Mouse (Mus musculus): ENCODE results near the gene Crip2. TPM values are rescaled to one million over a fixed set of nuclear protein-coding genes. Genes with fewer than 3 reads are reported as not detected.

Crip2 gene
- polyA plus RNA-seq, 1 experiment = 24.6 TPM

GRCm38 (mm10) chr12:113114856-113115538 lies 25.0 kb upstream of the Crip2 start:
- WGBS = 84% methylated on average over 16 of the region's 16 CpGs
- Histone ChIP-seq H3K4me3 (replicated peaks; ENCODE audit: control insufficient read depth, low read depth, low read length) (no peak overlapping the region), H3K27ac (ENCODE audit: control insufficient read depth, insufficient read depth, low read depth, low read length, poor library complexity) (no peak overlapping the region), H3K4me1 (ENCODE audit: control insufficient read depth, insufficient read depth, low read length) (no peaks in the 10 kb centered on the region)
- TF ChIP-seq POLR2A (IDR thresholded peaks at IDR 0.05; ENCODE audit: borderline replicate concordance, control insufficient read depth, low read depth, low read length) (no peak), CTCF (IDR thresholded peaks at IDR 0.05; ENCODE audit: control insufficient read depth, insufficient read depth, low read length) (no peak)

GRCm38 (mm10) chr12:113119516-113120410 lies 20.3 kb upstream of the Crip2 start:
- Histone ChIP-seq H3K4me1 (ENCODE audit: control insufficient read depth, insufficient read depth, low read length) (no peaks in the 10 kb centered on the region), H3K27ac (ENCODE audit: control insufficient read depth, insufficient read depth, low read depth, low read length, poor library complexity) (no peak overlapping the region), H3K4me3 (replicated peaks; ENCODE audit: control insufficient read depth, low read depth, low read length) (no peak overlapping the region)
- WGBS = 89% methylated on average over 20 of the region's 20 CpGs
- TF ChIP-seq CTCF (IDR thresholded peaks at IDR 0.05; ENCODE audit: control insufficient read depth, insufficient read depth, low read length) (peak; percentile 82), POLR2A (IDR thresholded peaks at IDR 0.05; ENCODE audit: borderline replicate concordance, control insufficient read depth, low read depth, low read length) (no peak)

- Histone ChIP-seq H3K4me3 (replicated peaks; ENCODE audit: control insufficient read depth, low read depth, low read length) (no peak overlapping the region), H3K4me1 (ENCODE audit: control insufficient read depth, insufficient read depth, low read length) (no peaks in the 10 kb centered on the region), H3K27ac (ENCODE audit: control insufficient read depth, insufficient read depth, low read depth, low read length, poor library complexity) (no peak overlapping the region)
- 75% methylated on average over 6 of the region's 6 CpGs for WGBS
- no peak for TF ChIP-seq POLR2A (IDR thresholded peaks at IDR 0.05; ENCODE audit: borderline replicate concordance, control insufficient read depth, low read depth, low read length)
- TF ChIP-seq CTCF (IDR thresholded peaks at IDR 0.05; ENCODE audit: control insufficient read depth, insufficient read depth, low read length) = no peak
Observed at GRCm38 (mm10) chr12:113124726-113125125, 15.3 kb upstream of the Crip2 start.

DNA sequence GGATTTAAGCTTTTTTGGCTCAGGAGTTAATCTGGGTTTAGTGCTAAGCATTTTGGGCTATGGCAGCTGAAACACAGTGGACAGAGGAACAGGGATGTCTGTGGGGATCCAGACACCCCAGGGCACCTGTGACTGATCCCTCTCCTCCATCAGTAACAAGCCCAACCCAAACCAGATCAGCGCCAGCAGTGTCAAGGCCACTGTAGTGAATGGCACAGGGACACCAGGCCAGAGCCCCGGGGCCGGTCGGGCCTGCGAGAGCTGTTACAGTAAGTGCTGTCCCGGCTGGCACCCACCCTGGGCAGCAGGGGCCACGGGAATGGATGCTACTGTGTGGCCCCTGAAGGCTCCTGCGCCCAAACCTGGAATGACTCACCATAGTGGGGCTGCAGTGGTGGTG lies 9.3 kb upstream of the Crip2 start:
- no peak overlapping the region for H3K4me3 ChIP-seq (replicated peaks; ENCODE audit: control insufficient read depth, low read depth, low read length)
- 94% methylated on average over 8 of the region's 8 CpGs for WGBS
- TF ChIP-seq CTCF (IDR thresholded peaks at IDR 0.05; ENCODE audit: control insufficient read depth, insufficient read depth, low read length) (no peak), POLR2A (IDR thresholded peaks at IDR 0.05; ENCODE audit: borderline replicate concordance, control insufficient read depth, low read depth, low read length) (no peak)
- H3K27ac ChIP-seq (ENCODE audit: control insufficient read depth, insufficient read depth, low read depth, low read length, poor library complexity) = no peak overlapping the region
- H3K4me1 ChIP-seq (ENCODE audit: control insufficient read depth, insufficient read depth, low read length) = no peaks in the 10 kb centered on the region

DNA sequence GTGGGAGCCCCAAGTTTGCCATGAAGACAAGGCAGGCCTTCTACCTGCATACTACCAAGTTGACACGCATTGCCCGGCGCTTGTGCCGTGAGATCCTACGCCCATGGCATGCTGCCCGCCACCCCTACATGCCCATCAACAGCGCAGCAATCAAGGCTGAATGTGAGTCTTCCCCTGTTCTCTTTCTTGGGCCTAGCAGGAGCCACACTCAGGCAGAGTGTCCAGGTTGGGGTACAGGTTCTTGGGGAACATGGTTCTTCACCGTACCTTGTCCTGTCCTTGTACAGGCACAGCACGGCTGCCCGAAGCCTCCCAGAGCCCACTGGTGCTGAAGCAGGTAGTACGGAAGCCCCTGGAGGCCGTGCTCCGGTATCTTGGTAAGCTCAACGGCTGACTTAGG lies 8.4 kb upstream of the Crip2 start:
- TF ChIP-seq POLR2A (IDR thresholded peaks at IDR 0.05; ENCODE audit: borderline replicate concordance, control insufficient read depth, low read depth, low read length) (no peak), CTCF (IDR thresholded peaks at IDR 0.05; ENCODE audit: control insufficient read depth, insufficient read depth, low read length) (no peak)

DNA sequence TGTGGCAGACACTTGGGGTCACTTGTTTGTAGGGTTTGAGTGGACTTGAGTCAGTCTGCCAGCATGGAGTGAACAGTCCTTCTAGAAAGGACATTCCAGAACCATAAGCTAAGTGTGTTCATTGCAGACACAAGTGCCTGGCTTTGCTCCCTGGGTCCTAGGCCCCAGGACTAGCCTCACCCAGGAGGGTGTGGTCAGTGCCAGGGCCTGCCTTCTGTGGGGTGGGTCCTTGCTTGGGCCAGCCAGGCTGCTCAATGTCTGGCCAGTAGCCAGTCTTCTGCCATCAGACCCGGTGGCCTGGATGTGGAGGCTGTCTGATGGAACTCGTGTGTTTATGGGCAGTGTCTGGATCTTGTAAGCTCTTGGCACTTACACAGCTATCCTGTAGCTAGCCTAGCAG lies 7.5 kb upstream of the Crip2 start:
- Histone ChIP-seq H3K27ac (ENCODE audit: control insufficient read depth, insufficient read depth, low read depth, low read length, poor library complexity) (no peak overlapping the region), H3K4me1 (ENCODE audit: control insufficient read depth, insufficient read depth, low read length) (no peaks in the 10 kb centered on the region), H3K4me3 (replicated peaks; ENCODE audit: control insufficient read depth, low read depth, low read length) (no peak overlapping the region)
- TF ChIP-seq POLR2A (IDR thresholded peaks at IDR 0.05; ENCODE audit: borderline replicate concordance, control insufficient read depth, low read depth, low read length) (no peak), CTCF (IDR thresholded peaks at IDR 0.05; ENCODE audit: control insufficient read depth, insufficient read depth, low read length) (no peak)
- 68% methylated on average over 2 of the region's 2 CpGs for WGBS

More for the DNA sequence above, 8.4 kb upstream of the Crip2 start:
- Histone ChIP-seq H3K4me1 (ENCODE audit: control insufficient read depth, insufficient read depth, low read length) (no peaks in the 10 kb centered on the region), H3K4me3 (replicated peaks; ENCODE audit: control insufficient read depth, low read depth, low read length) (no peak overlapping the region), H3K27ac (ENCODE audit: control insufficient read depth, insufficient read depth, low read depth, low read length, poor library complexity) (no peak overlapping the region)
- WGBS = 98% methylated on average over 14 of the region's 14 CpGs

DNA sequence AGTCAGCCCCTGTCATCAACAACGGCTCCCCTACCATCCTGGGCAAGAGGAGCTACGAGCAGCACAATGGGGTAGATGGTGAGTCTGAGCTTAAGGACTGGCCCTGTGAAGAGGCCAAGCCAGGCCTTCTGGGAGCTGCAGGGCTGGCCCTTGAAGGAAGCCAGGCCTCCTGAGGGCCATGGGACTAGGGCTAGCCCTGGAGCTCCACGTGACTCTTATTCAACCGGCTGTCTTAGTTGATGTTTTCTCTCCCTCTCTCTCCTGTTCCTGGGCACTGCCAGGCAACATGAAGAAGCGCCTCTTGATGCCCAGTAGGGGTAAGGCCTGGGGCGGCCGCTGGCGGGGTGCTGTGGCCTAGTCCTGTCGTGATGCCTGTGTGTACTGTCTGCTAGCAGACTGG lies 6.8 kb upstream of the Crip2 start:
- TF ChIP-seq POLR2A (IDR thresholded peaks at IDR 0.05; ENCODE audit: borderline replicate concordance, control insufficient read depth, low read depth, low read length) (no peak), CTCF (IDR thresholded peaks at IDR 0.05; ENCODE audit: control insufficient read depth, insufficient read depth, low read length) (no peak)
- Histone ChIP-seq H3K4me3 (replicated peaks; ENCODE audit: control insufficient read depth, low read depth, low read length) (no peak overlapping the region), H3K27ac (ENCODE audit: control insufficient read depth, insufficient read depth, low read depth, low read length, poor library complexity) (no peak overlapping the region), H3K4me1 (ENCODE audit: control insufficient read depth, insufficient read depth, low read length) (no peaks in the 10 kb centered on the region)
- WGBS = 92% methylated on average over 9 of the region's 9 CpGs

GRCm38 (mm10) chr12:113133861-113134403 lies 6.1 kb upstream of the Crip2 start:
- 84% methylated on average over 5 of the region's 5 CpGs for WGBS
- TF ChIP-seq CTCF (IDR thresholded peaks at IDR 0.05; ENCODE audit: control insufficient read depth, insufficient read depth, low read length) (no peak), POLR2A (IDR thresholded peaks at IDR 0.05; ENCODE audit: borderline replicate concordance, control insufficient read depth, low read depth, low read length) (no peak)
- peak overlapping the region; percentile 17; the same call in 1 of the 2 replicates for H3K27ac ChIP-seq (ENCODE audit: control insufficient read depth, insufficient read depth, low read depth, low read length, poor library complexity)
- no peak overlapping the region for H3K4me3 ChIP-seq (replicated peaks; ENCODE audit: control insufficient read depth, low read depth, low read length)
- no peaks in the 10 kb centered on the region for H3K4me1 ChIP-seq (ENCODE audit: control insufficient read depth, insufficient read depth, low read length)

Data from bone marrow, adult 2 months (tissue).